Mouse (Mus musculus): ENCODE results near the gene Cubn. TPM values are rescaled to one million over a fixed set of nuclear protein-coding genes. Genes with fewer than 3 reads are reported as not detected.

The Cubn gene
- polyA plus RNA-seq, 1 experiment from 2014 or later: 8.5 TPM

- Histone ChIP-seq H3K9me3 (ENCODE audit: control insufficient read depth, low read length) (no peaks in the 10 kb centered on the region), H3K4me3 (ENCODE audit: low read length) (no peak overlapping the region), H3K27me3 (replicated peaks; ENCODE audit: control insufficient read depth, insufficient read depth, low read length) (no peaks in the 10 kb centered on the region), H3K4me2 (ENCODE audit: low read depth, low read length) (no peak overlapping the region), H3K36me3 (ENCODE audit: control insufficient read depth, insufficient read depth, low read length) (no peaks in the 10 kb centered on the region), H3K4me1 (ENCODE audit: control insufficient read depth, insufficient read depth, low read length) (no peaks in the 10 kb centered on the region), H3K9ac (ENCODE audit: low read depth, low read length) (no peak overlapping the region), H3K27ac (ENCODE audit: low read length) (no peak overlapping the region)
- ATAC-seq: no peak
- WGBS: 88% methylated on average over 2 of the region's 2 CpGs
These were observed 33.5 kb downstream of the Cubn start for GRCm38 (mm10) chr2:13458088-13458487.

GRCm38 (mm10) chr2:13456821-13457220, 34.8 kb downstream of the Cubn start:
- Histone ChIP-seq H3K27ac (ENCODE audit: low read length) (no peak overlapping the region), H3K36me3 (ENCODE audit: control insufficient read depth, insufficient read depth, low read length) (no peaks in the 10 kb centered on the region), H3K4me3 (ENCODE audit: low read length) (no peak overlapping the region), H3K4me1 (ENCODE audit: control insufficient read depth, insufficient read depth, low read length) (no peaks in the 10 kb centered on the region), H3K9me3 (ENCODE audit: control insufficient read depth, low read length) (no peaks in the 10 kb centered on the region), H3K27me3 (replicated peaks; ENCODE audit: control insufficient read depth, insufficient read depth, low read length) (no peaks in the 10 kb centered on the region), H3K9ac (ENCODE audit: low read depth, low read length) (no peak overlapping the region), H3K4me2 (ENCODE audit: low read depth, low read length) (no peak overlapping the region)
- WGBS: 60% methylated on average over 1 of the region's 1 CpGs
- no peak for ATAC-seq

- ATAC-seq: no peak
- no peaks in the 10 kb centered on the region for H3K4me1 ChIP-seq (ENCODE audit: control insufficient read depth, insufficient read depth, low read length)
- H3K9me3 ChIP-seq (ENCODE audit: control insufficient read depth, low read length): no peaks in the 10 kb centered on the region
- no peak overlapping the region for H3K4me3 ChIP-seq (ENCODE audit: low read length)
- no peak overlapping the region for H3K9ac ChIP-seq (ENCODE audit: low read depth, low read length)
- 61% methylated on average over 13 of the region's 13 CpGs for WGBS
- no peak overlapping the region for H3K4me2 ChIP-seq (ENCODE audit: low read depth, low read length)
- no peaks in the 10 kb centered on the region for H3K36me3 ChIP-seq (ENCODE audit: control insufficient read depth, insufficient read depth, low read length)
- H3K27me3 ChIP-seq (replicated peaks; ENCODE audit: control insufficient read depth, insufficient read depth, low read length): no peaks in the 10 kb centered on the region
- H3K27ac ChIP-seq (ENCODE audit: low read length): no peak overlapping the region
These were observed 39.8 kb downstream of the Cubn start for GRCm38 (mm10) chr2:13451495-13452491.

GRCm38 (mm10) chr2:13450895-13451294, 40.7 kb downstream of the Cubn start:
- Histone ChIP-seq H3K27me3 (replicated peaks; ENCODE audit: control insufficient read depth, insufficient read depth, low read length) (no peaks in the 10 kb centered on the region), H3K9me3 (ENCODE audit: control insufficient read depth, low read length) (no peaks in the 10 kb centered on the region), H3K36me3 (ENCODE audit: control insufficient read depth, insufficient read depth, low read length) (no peaks in the 10 kb centered on the region), H3K4me1 (ENCODE audit: control insufficient read depth, insufficient read depth, low read length) (no peaks in the 10 kb centered on the region), H3K9ac (ENCODE audit: low read depth, low read length) (no peak overlapping the region), H3K4me3 (ENCODE audit: low read length) (no peak overlapping the region), H3K4me2 (ENCODE audit: low read depth, low read length) (no peak overlapping the region), H3K27ac (ENCODE audit: low read length) (no peak overlapping the region)
- WGBS: 68% methylated on average over 3 of the region's 3 CpGs
- ATAC-seq: no peak

DNA sequence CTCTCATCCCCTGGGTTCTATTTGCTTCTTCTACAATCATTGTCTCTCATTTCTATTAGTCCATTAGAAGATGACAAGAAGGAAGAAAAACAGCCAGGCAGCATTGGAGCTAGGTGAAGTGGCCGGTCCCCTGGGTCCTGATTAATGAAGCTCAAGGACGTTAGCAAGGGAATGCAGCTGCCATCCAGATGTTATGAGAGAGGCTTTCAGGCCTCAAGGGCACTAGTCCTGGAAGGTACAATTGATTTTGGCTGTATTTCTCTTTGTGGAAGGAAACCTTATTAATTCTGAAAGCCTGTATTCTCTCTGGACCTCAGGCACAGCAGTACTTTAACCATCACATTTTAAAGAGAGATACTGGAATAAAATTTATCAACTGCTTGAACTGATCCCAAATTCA, 41.1 kb downstream of the Cubn start:
- Histone ChIP-seq H3K4me2 (ENCODE audit: low read depth, low read length) (no peak overlapping the region), H3K9me3 (ENCODE audit: control insufficient read depth, low read length) (no peaks in the 10 kb centered on the region), H3K4me3 (ENCODE audit: low read length) (no peak overlapping the region), H3K36me3 (ENCODE audit: control insufficient read depth, insufficient read depth, low read length) (no peaks in the 10 kb centered on the region), H3K27me3 (replicated peaks; ENCODE audit: control insufficient read depth, insufficient read depth, low read length) (no peaks in the 10 kb centered on the region), H3K4me1 (ENCODE audit: control insufficient read depth, insufficient read depth, low read length) (no peaks in the 10 kb centered on the region), H3K27ac (ENCODE audit: low read length) (no peak overlapping the region), H3K9ac (ENCODE audit: low read depth, low read length) (no peak overlapping the region)
- no peak for ATAC-seq
- 74% methylated on average over 2 of the region's 2 CpGs for WGBS

DNA sequence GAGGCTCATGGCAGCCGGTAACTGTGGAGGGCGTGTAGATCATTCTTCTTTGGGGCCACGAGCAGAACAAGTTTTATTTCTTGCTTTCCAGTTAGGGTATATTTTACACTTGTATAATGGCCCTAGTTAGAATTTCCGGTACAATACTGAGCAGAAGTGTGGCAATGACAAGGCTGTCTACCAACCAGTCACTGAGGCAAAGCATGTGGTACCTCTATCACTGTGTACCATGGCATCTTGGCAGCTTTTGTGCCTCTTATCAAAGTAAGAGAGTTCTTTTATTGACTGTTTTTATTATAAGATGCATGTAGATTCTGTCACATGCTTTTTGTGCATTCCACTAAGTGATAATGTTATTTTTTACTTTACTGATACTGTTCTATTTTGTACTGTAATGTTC, 46.5 kb downstream of the Cubn start:
- WGBS: 88% methylated on average over 4 of the region's 4 CpGs
- Histone ChIP-seq H3K36me3 (ENCODE audit: control insufficient read depth, insufficient read depth, low read length) (no peaks in the 10 kb centered on the region), H3K9ac (ENCODE audit: low read depth, low read length) (no peak overlapping the region)

GRCm38 (mm10) chr2:13438983-13439382, 52.6 kb downstream of the Cubn start:
- Histone ChIP-seq H3K4me3 (ENCODE audit: low read length) (no peak overlapping the region), H3K27ac (ENCODE audit: low read length) (no peak overlapping the region), H3K9me3 (ENCODE audit: control insufficient read depth, low read length) (no peaks in the 10 kb centered on the region), H3K9ac (ENCODE audit: low read depth, low read length) (no peak overlapping the region), H3K4me2 (ENCODE audit: low read depth, low read length) (no peak overlapping the region), H3K36me3 (ENCODE audit: control insufficient read depth, insufficient read depth, low read length) (no peaks in the 10 kb centered on the region), H3K4me1 (ENCODE audit: control insufficient read depth, insufficient read depth, low read length) (no peaks in the 10 kb centered on the region), H3K27me3 (replicated peaks; ENCODE audit: control insufficient read depth, insufficient read depth, low read length) (no peaks in the 10 kb centered on the region)
- no peak for ATAC-seq
- WGBS: 84% methylated on average over 1 of the region's 1 CpGs

More for the DNA sequence above, 46.5 kb downstream of the Cubn start:
- Histone ChIP-seq H3K4me2 (ENCODE audit: low read depth, low read length) (no peak overlapping the region), H3K4me3 (ENCODE audit: low read length) (no peak overlapping the region), H3K4me1 (ENCODE audit: control insufficient read depth, insufficient read depth, low read length) (no peaks in the 10 kb centered on the region), H3K27me3 (replicated peaks; ENCODE audit: control insufficient read depth, insufficient read depth, low read length) (no peaks in the 10 kb centered on the region), H3K9me3 (ENCODE audit: control insufficient read depth, low read length) (no peaks in the 10 kb centered on the region), H3K27ac (ENCODE audit: low read length) (no peak overlapping the region)
- ATAC-seq: no peak

- Histone ChIP-seq H3K4me2 (ENCODE audit: low read depth, low read length) (no peak overlapping the region), H3K4me3 (ENCODE audit: low read length) (no peak overlapping the region), H3K9ac (ENCODE audit: low read depth, low read length) (no peak overlapping the region), H3K9me3 (ENCODE audit: control insufficient read depth, low read length) (no peaks in the 10 kb centered on the region), H3K36me3 (ENCODE audit: control insufficient read depth, insufficient read depth, low read length) (no peaks in the 10 kb centered on the region), H3K27ac (ENCODE audit: low read length) (no peak overlapping the region), H3K4me1 (ENCODE audit: control insufficient read depth, insufficient read depth, low read length) (no peaks in the 10 kb centered on the region), H3K27me3 (replicated peaks; ENCODE audit: control insufficient read depth, insufficient read depth, low read length) (no peaks in the 10 kb centered on the region)
- 82% methylated on average over 3 of the region's 3 CpGs for WGBS
- no peak for ATAC-seq
These were observed 53.3 kb downstream of the Cubn start for GRCm38 (mm10) chr2:13438275-13438845.

- Histone ChIP-seq H3K4me2 (ENCODE audit: low read depth, low read length) (no peak overlapping the region), H3K4me1 (ENCODE audit: control insufficient read depth, insufficient read depth, low read length) (no peaks in the 10 kb centered on the region), H3K4me3 (ENCODE audit: low read length) (no peak overlapping the region), H3K27me3 (replicated peaks; ENCODE audit: control insufficient read depth, insufficient read depth, low read length) (no peaks in the 10 kb centered on the region), H3K9ac (ENCODE audit: low read depth, low read length) (no peak overlapping the region), H3K27ac (ENCODE audit: low read length) (no peak overlapping the region), H3K9me3 (ENCODE audit: control insufficient read depth, low read length) (no peaks in the 10 kb centered on the region), H3K36me3 (ENCODE audit: control insufficient read depth, insufficient read depth, low read length) (no peaks in the 10 kb centered on the region)
- no peak for ATAC-seq
- WGBS: 79% methylated on average over 4 of the region's 4 CpGs
These were observed 59.6 kb downstream of the Cubn start for GRCm38 (mm10) chr2:13432002-13432401.

All from intestine, embryonic 16.5 days (tissue).